Mouse (Mus musculus) kidney, adult 18-20 months (tissue): ENCODE data around the gene Ube2d2b.

Source experiments
- DNase-seq: peaks from one replicate; pipeline ENCODE4 v3.0.0; 2021

The Ube2d2b gene

DNA sequence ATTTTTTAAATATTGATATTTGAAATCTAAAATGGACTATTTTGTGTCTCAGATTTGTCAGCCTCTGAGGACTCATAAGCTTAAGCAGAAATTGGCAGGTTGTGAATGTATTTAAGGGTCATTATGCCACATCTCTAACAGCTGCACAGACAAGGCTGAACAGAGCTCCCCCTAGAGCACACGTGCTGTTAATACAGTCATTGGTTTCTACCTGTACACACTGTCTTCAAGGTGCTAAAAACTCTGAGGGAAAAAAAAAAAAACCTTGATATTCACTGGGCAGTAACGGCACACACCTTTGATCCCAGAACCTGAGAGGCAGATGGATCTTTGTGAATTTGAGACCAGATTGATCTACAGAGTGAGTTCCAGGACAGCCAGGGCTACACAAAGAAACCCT, 29.1 kb downstream of the Ube2d2b start:
- DNase-seq, result no peak

DNA sequence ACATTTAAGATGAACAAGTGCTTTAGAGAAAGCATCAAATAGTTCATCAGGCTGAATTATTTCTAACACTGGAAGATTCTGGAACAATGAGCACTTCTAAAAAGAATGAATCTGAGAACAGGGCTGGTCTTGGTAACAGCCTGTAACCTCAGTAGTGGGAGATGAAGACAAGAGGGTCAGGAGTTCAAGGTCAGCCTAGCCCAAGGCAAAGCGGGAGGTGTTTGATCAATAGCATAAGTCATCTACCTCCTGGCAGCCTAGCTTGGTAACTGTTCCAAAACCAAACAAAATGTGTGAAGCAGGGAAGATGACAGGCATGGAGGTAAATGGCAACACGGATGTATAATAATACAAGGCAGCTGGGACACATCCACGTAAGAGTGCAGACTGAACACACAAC, 34.1 kb downstream of the Ube2d2b start:
- no peak for DNase-seq

DNA sequence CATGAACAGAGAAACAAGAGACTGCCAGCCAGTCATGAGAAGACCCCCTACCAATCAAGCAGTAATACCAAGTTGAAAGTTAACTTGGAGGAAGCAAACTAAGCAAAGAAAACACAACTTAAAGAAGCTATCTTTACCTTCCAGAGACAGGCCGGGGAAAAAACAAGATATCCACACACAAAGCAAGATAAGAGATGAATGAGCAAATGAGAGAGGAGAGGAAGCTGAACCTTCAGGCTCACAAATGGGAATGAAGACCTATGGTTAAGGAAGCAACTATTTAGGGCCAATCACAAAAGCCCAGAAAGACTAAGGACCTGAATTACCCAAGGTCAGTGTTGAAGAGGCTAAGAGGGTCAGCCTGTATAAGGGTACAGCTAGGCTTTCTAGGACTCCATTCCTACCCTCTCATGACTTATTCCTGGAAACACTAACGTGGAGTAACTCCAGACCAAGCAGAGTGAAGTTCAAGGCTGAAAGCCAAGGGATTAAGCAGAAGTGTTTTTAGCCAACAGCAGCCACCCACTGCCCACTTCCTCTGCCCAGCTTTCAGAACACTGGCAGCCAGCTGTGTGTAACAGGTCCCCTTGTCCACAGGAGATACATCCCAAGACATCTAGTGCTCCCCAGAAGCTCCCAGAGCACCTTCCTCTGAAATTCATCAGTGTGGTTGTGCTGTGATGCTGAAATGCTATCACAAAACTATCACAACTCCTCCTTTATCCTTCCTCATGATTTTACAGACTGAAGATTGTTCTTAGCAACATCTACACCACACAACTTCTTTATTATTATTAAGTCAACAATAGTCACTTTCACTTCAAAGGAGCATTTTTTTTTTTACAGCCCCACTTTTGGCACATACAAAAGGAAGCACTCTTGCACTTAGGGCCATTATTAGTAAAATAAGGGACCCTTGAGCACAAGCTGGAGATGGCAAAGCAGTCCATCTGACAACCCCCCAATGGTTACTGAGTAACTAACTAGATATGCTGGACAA, 36.5 kb downstream of the Ube2d2b start:
- DNase-seq, result no peak

DNA sequence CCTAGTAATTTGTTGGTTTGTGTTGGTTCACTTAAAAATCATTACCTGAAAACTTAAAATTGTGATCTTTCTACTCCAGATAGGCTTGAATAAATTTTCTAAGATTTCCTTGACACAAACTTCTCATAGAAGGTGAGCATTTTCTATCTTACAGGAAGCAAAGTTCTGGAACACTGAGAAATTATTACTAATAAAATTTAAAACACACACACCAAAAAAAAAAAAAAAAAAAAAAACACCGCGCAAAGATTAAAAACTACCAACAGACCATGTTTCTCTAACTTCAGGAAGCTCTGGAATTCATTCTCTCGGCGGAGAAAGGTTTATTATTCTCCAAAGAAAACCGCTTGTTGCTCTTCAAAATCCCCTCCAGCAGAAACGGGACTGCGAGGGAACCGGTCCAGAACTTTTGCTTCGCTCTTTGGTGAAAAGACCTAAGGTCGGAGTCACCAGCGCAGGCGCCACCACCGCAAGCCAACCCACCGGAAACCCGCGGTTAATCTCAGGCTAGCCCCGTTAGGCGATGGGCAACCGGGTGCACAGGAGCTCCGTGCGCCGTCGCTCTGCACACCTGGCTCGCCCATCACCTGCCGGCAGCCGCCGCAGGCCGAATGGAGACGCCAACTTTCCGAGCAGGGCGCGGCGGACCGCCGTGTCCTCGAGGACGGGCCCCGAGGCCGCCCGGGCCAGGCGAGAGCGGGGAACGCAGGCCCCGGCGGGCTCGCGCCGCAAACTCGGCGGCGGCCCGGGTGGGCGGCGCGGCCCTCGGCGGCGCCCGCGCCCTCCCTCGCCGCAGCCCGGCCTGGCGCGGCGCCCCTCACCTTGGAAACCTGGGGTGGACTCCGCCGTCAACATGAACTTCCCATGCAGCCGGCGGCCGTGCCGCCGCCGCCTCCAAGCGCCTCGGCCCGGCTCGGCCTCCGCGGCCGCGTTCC, 38.3 kb downstream of the Ube2d2b start:
- DNase-seq, result peak; percentile 78

DNA sequence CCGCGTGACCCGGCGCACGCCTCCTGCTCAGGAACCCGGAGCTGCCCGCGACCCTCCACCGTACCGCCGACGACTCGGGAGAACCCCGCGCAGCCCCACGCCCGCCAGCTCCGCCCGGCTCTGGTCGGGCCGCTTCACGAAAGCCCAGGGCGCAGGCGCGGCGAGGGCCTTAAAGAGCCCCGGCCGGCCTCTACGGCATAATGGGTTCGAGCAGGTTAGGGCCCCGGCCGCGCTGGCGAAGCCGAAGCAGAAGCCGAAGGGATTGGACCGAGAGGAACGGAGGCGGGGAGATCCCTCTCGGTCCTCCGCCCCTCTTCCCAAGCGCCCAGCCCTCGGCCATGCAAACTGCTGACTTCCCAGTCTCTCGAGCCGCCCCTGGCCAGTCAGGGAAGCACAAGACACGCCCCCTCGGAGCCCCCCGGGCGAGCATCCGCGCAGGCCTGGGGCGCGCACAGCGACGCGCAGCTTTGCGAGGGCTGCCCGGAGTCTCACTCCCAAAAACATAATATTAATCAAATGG, 39.1 kb downstream of the Ube2d2b start:
- peak; percentile 92 for DNase-seq

DNA sequence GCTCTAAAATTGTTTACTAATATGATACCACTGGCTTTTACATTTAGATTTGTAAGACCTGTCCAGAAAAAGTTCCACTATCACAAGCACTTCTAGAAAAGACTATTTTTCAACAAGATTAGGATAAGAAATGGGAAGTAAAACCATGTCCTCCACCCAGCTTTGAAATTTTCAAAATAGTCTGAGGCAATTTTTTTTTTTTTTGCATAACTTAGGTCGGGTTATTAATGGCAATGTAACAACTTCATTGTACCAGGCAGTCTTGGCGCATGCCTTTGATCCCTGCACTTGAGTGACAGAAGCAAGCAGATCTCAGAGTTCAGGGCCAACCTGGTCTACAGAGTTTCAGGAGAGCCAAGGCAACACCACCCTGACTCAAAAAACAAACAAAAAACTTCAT, 39.8 kb downstream of the Ube2d2b start:
- no peak for DNase-seq

DNA sequence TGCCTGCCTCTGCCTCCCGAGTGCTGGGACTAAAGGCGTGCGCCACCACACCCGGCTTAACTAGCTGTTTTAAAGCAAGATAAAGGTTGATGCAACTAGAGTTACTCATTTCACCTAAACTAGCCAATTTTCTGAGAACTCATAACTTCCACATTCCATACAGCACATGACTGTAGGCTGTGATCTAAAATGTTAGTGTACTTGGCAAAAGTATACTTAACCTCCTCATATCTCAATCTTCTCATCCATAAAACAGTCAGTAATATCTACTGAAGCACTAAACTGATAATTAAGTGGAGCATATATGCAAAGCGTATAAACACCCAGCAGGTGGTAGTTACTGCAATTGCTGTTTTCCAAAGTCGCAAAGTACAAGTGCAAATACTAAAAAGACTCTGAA, 43.4 kb downstream of the Ube2d2b start:
- no peak for DNase-seq

DNA sequence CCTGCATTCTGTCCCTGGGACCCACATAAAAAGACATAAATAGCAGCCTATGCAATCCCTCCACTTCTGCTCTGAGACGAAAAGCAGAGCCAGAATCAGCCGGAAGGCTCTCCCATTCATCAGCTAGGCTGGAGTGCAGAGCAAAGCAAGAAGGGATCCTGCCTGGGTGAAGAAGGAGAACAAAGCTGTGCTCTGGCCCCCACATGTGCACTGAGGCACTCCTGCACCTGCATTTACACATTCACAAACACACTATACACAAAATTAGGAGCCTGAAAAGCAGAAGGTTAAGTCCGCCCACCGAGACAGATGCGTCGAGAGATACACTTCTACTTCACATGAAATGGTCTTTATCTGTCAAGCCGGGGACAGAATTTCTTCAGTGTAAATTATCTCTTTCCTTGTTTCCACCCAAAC, 44.0 kb downstream of the Ube2d2b start:
- peak; percentile 23 for DNase-seq

DNA sequence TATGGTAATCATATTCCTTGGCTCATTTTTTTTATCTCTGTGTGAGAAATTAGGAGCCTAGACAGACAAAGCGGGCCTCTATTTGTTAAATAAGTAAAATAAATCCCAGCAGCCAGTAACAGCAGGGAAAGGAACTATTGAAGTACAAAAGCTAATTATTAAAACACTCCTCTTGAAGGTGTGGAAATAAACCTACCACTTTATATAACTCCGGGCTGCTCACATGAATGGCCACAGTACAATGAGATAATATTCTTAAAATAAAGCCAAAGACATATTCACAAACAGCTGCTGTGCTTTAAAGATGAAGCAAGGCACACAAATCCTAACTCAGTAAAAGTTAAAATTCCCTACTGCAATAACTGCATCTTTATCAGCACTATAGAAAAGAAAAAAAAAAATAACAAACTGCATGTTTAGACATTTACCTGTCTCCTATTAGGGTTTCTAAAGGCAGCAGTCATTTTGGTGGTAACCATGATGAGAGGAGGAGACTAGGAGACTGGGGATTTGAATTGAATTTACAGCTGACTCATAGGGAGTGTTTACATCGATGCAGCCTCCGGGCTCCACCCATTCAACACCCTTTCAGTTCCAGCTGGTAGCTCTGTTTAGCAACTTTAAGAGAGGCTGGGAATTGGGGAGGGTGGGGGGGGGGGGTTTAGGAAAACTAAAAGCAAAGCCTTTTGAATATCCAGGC, 44.8 kb downstream of the Ube2d2b start, which contains the start of gene Evi5:
Gene Evi5 (minus strand): TSS at position 547 of the 700 bp plus-strand sequence.
- DNase-seq, result peak; percentile 27

DNA sequence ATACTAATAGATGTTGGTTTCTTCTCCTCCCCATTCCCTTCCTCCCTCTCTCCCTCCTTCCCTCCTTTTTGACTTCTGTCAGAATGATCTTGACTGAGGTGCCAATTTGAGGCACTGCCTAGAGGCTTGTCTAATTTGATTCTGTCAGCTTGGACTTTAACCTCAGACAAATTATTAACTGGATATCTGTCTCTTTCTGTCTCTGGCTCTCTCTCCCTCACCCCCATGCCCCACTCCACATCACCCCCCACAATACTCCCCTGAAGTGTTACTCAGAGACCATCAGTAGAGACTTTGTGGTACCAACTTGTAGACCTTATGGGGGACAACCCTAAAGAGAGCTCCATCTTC, 45.3 kb downstream of the Ube2d2b start:
- DNase-seq, result peak; percentile 21

DNA sequence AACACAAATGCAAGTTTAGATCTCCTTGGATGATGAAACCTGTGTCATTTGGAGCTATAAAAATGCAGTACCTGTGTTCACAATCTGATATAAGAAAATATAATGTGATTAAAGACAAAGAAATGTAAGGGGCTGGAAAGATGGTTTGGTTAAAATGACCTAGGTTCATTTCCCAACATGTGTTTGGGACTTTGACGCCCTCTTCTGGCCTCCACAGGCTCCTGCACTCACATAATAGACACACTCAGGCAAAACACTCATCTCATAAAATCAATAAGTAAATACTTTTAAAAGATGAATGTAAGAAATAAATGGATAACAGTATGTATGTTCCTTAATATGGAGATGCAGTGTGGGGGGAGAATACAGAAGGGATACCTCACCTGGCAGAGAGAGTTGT, 47.2 kb downstream of the Ube2d2b start:
- no peak for DNase-seq

DNA sequence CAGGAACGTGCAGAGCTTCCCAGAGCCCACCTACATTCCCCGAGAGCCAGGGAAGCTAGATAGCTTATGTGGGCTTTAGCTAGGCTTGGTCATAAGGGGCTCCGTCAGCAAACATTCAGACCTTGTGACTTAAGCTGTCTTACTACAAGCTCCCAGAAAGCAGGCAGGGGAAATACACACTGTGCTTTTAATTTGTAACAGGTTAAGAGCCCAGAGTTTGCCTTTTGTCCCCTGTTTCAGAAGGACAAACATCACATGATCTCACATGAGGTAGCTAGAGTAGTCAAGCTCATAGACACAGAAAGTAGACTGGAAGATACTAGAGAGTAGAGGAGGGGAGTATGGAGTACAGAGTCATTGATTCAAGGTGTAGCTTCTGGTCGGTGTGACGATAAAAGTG, 50.8 kb downstream of the Ube2d2b start:
- DNase-seq, result peak; percentile 62
